Mouse (Mus musculus): ENCODE results near the gene Wasf3. TPM values are rescaled to one million over a fixed set of nuclear protein-coding genes. Genes with fewer than 3 reads are reported as not detected.
A peak's percentile ranks its signal among the peaks of the same experiment; 100 is the strongest.
"Not testable (repeated sequence)": the region's sequence is repeated elsewhere in the genome, so short reads cannot be mapped to it uniquely, and the experiment has no call there.

The Wasf3 gene
- polyA plus RNA-seq, 1 experiment = 69.2 TPM

DNA sequence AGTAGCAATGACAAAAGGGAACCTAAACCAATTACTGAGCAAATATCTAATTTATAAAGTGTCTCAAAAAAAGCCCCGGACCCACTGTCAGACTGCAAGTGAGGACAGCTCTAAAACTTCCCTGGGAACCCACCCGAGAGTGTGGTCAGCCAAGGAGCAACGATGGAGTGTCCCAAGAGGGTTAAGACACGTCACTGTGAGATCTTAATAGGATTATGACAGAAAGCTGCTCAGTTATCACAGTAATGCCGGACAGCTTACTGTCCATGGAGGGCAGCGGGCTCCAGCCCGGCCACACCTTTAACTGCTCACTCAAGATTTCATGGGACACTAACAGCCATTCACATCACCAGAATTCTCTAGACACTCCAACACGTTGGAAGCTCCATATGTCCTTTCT is 4.7 kb upstream of the Wasf3 start:
- H3K27ac ChIP-seq (ENCODE audit: insufficient read depth, low read length) = no peak overlapping the region
- TF ChIP-seq POLR2A (IDR thresholded peaks at IDR 0.05; ENCODE audit: borderline replicate concordance, insufficient read depth, low read length) (no peak), CTCF (IDR thresholded peaks at IDR 0.05; ENCODE audit: borderline replicate concordance, insufficient read depth, low read depth, low read length) (no peak)
- 62% methylated on average over 8 of the region's 8 CpGs for WGBS
- DNase-seq = no peak
- H3K4me3 ChIP-seq (replicated peaks; ENCODE audit: insufficient read depth, low read depth, low read length) = no peak overlapping the region
- H3K4me1 ChIP-seq (ENCODE audit: control insufficient read depth, insufficient read depth, low read length) = no peaks in the 10 kb centered on the region
- H3K27me3 ChIP-seq (ENCODE audit: control insufficient read depth, insufficient read depth, low read length) = no peaks in the 10 kb centered on the region

DNA sequence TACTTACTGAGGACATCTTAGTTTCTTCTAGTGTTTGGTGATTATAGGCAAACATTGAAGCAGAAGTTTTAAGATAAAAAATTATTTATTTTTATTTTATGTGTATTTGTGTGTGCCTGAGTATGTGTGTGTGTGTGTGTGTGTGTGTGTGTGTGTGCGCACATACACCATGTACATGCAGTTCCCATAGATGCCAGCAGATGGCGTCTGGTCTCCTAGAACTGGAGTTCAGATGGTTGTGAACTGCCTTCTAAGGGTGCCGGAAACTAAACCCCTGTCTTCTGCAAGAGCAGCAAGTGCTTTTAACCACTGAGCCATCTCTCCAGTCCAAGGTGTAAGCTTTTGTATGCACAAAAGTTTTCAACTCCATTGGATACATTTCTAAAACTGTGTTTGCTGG is 2.5 kb upstream of the Wasf3 start:
- Histone ChIP-seq H3K27me3 (ENCODE audit: control insufficient read depth, insufficient read depth, low read length) (no peaks in the 10 kb centered on the region), H3K4me1 (ENCODE audit: control insufficient read depth, insufficient read depth, low read length) (no peaks in the 10 kb centered on the region), H3K27ac (ENCODE audit: insufficient read depth, low read length) (no peak overlapping the region), H3K4me3 (replicated peaks; ENCODE audit: insufficient read depth, low read depth, low read length) (no peak overlapping the region)
- DNase-seq = no peak
- no peak for TF ChIP-seq CTCF (IDR thresholded peaks at IDR 0.05; ENCODE audit: borderline replicate concordance, insufficient read depth, low read depth, low read length)
- TF ChIP-seq POLR2A (IDR thresholded peaks at IDR 0.05; ENCODE audit: borderline replicate concordance, insufficient read depth, low read length) = no peak
- WGBS = 80% methylated on average over 3 of the region's 3 CpGs

DNA sequence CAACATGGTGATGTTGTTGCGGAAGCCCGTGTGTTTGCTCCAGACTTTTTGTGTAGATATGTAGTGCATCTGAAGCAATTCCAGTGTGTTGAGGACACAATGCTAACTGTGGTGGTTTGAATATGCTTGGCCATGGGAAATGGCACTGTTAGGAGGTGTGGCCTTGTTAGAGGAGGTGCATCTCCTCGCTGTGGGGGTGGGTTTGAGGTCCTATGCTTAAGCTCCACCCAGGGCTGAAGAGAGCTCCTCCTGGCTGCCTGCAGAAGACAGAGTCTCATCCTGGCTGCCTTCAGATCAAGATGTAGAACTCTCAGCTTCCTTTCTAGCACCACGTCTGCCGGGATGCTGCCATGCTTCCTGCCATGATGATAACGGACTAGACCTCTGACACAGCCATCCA is 1.4 kb upstream of the Wasf3 start:
- no peaks in the 10 kb centered on the region for H3K27me3 ChIP-seq (ENCODE audit: control insufficient read depth, insufficient read depth, low read length)

DNA sequence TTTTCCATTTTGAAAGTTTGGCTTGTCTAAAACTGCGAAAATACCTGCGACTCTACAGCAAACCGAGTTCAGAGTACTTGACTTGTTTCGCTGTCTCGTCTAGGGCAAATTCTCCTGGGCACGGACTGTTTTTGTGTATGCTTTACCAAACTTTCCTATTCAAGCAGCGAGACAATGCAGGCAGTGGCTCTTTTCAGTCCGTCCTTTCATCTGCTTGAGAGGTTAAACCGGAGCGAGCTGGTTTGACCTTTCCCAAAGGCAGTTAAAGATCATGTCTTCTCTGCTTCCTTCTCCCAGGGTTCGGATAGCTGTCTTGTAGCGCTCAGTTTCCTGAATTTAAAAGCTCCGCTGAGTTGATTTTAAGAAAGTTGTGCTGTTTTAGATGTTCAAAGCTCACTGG is 1.2 kb downstream of the Wasf3 start:
- WGBS = 4% methylated on average over 13 of the region's 13 CpGs
- Histone ChIP-seq H3K4me1 (ENCODE audit: control insufficient read depth, insufficient read depth, low read length) (no peaks in the 10 kb centered on the region), H3K27ac (ENCODE audit: insufficient read depth, low read length) (no peak overlapping the region), H3K4me3 (replicated peaks; ENCODE audit: insufficient read depth, low read depth, low read length) (peak overlapping the region; percentile 54), H3K27me3 (ENCODE audit: control insufficient read depth, insufficient read depth, low read length) (no peaks in the 10 kb centered on the region)
- DNase-seq = peak in 1 of 2 experiments; percentile 38
- TF ChIP-seq POLR2A (IDR thresholded peaks at IDR 0.05; ENCODE audit: borderline replicate concordance, insufficient read depth, low read length) = no peak
- TF ChIP-seq CTCF (IDR thresholded peaks at IDR 0.05; ENCODE audit: borderline replicate concordance, insufficient read depth, low read depth, low read length) = no peak

More for the DNA sequence above, 1.4 kb upstream of the Wasf3 start:
- no peak for DNase-seq
- no peak overlapping the region for H3K4me3 ChIP-seq (replicated peaks; ENCODE audit: insufficient read depth, low read depth, low read length)
- WGBS = 65% methylated on average over 6 of the region's 6 CpGs
- no peak overlapping the region for H3K27ac ChIP-seq (ENCODE audit: insufficient read depth, low read length)
- no peaks in the 10 kb centered on the region for H3K4me1 ChIP-seq (ENCODE audit: control insufficient read depth, insufficient read depth, low read length)
- TF ChIP-seq CTCF (IDR thresholded peaks at IDR 0.05; ENCODE audit: borderline replicate concordance, insufficient read depth, low read depth, low read length) (no peak), POLR2A (IDR thresholded peaks at IDR 0.05; ENCODE audit: borderline replicate concordance, insufficient read depth, low read length) (no peak)

DNA sequence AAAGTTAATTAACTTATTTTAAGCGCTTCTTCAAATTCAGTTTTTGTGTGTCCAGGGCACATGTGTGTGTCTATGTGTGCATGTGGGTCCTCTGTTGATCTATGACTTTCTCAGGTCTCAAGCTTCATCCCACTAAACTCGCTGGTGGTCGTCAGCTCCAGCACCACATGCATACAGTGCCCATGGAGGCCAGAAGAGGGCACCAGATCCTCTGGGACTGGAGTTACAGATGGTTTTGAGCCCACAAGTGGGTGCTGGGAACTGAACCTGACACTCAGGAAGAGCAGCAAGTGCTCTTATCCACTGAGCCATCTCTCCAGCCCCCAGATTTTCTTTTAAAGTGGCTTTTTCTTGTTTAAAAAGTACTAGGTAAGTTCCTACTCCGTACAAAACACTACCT is 2.1 kb downstream of the Wasf3 start:
- WGBS = 94% methylated on average over 4 of the region's 4 CpGs
- Histone ChIP-seq H3K27ac (ENCODE audit: insufficient read depth, low read length) (no peak overlapping the region), H3K4me1 (ENCODE audit: control insufficient read depth, insufficient read depth, low read length) (no peaks in the 10 kb centered on the region), H3K4me3 (replicated peaks; ENCODE audit: insufficient read depth, low read depth, low read length) (peak overlapping the region; percentile 10), H3K27me3 (ENCODE audit: control insufficient read depth, insufficient read depth, low read length) (no peaks in the 10 kb centered on the region)
- no peak for TF ChIP-seq POLR2A (IDR thresholded peaks at IDR 0.05; ENCODE audit: borderline replicate concordance, insufficient read depth, low read length)
- no peak for TF ChIP-seq CTCF (IDR thresholded peaks at IDR 0.05; ENCODE audit: borderline replicate concordance, insufficient read depth, low read depth, low read length)
- no peak for DNase-seq

DNA sequence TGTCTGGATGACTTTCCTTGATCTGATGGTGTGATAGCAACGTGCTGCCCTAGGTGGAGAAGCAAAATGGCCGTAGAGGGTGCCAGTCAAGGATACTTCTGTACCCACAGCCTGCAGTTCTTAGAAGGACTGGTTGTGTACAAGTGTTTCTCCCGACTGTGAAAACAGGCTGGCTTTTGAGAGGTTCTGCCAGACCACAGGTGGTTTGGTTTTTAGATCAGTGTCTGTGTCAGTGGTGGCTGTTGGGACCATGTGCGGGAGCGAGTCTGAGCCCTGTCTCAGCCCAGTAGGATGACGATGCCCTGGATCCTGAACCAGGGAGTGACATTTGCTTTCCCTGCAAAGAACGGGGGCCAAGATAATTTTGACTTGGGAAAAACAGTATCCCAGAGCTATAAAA is 9.8 kb downstream of the Wasf3 start:
- peaks cover 14% of the 10 kb centered on the region for H3K4me1 ChIP-seq (ENCODE audit: control insufficient read depth, insufficient read depth, low read length)
- no peak for TF ChIP-seq POLR2A (IDR thresholded peaks at IDR 0.05; ENCODE audit: borderline replicate concordance, insufficient read depth, low read length)
- TF ChIP-seq CTCF (IDR thresholded peaks at IDR 0.05; ENCODE audit: borderline replicate concordance, insufficient read depth, low read depth, low read length) = no peak
- no peak overlapping the region for H3K27ac ChIP-seq (ENCODE audit: insufficient read depth, low read length)
- 18% methylated on average over 7 of the region's 7 CpGs for WGBS
- H3K4me3 ChIP-seq (replicated peaks; ENCODE audit: insufficient read depth, low read depth, low read length) = no peak overlapping the region
- H3K27me3 ChIP-seq (ENCODE audit: control insufficient read depth, insufficient read depth, low read length) = no peaks in the 10 kb centered on the region
- DNase-seq = peak; percentile 31 to 64

DNA sequence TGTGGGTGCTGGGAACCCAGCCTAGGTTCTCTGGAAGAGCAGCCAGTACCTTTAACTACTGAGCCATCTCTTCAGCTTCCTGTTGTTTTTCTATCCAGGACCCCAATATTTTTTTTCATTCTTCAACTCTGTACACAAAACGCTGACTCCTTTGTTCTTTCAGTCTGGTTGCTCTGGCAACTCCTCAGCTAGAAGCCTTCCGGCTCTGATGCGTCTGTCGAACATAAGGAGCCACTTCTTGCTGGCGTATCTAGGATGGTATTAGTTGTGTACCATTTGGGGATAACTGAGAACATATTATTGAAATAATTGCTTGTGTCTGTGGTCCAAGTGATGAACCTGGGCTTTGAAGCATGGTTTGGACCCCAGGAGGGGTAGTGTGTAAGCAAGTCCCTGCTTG is 12.5 kb downstream of the Wasf3 start:
- WGBS = 69% methylated on average over 5 of the region's 5 CpGs
- DNase-seq = no peak
- H3K4me1 ChIP-seq (ENCODE audit: control insufficient read depth, insufficient read depth, low read length) = peaks cover 14% of the 10 kb centered on the region
- TF ChIP-seq POLR2A (IDR thresholded peaks at IDR 0.05; ENCODE audit: borderline replicate concordance, insufficient read depth, low read length) (no peak), CTCF (IDR thresholded peaks at IDR 0.05; ENCODE audit: borderline replicate concordance, insufficient read depth, low read depth, low read length) (no peak)
- H3K4me3 ChIP-seq (replicated peaks; ENCODE audit: insufficient read depth, low read depth, low read length) = no peak overlapping the region
- no peak overlapping the region for H3K27ac ChIP-seq (ENCODE audit: insufficient read depth, low read length)
- H3K27me3 ChIP-seq (ENCODE audit: control insufficient read depth, insufficient read depth, low read length) = no peaks in the 10 kb centered on the region

DNA sequence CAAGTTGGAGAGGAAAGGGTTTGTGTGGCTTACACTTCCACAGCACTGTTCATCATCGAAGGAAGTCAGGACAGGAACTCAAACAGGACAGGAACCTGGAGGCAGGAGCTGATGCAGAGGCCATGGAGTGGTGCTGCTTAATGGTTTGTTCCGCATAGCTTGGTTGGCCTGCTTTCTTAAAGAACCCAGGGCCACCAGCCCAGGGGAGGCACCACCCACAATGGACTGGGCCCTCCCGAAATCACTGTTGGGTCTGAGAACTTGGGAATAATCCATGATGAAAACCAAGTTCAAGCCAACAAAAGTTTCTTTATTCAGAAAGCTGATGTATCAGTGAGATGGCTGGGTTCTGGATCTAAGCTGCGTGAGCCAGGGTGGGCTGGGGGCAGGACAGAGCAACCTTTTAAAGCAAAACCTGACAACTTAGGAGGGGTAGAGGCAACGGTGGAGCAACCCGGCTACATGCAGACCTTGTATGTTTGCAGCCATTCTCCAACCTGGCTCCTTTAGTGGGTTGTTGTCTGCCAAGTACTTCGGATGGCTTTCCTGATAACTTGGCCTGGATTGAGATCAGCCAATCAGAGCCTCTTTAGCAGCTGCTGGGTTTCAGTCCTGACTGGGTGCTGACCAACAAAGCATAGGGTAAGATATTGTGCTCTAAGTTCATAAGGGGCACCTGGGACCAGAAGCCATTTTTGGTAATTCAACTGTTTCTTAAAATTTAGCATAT is 13.8 kb downstream of the Wasf3 start:
- Histone ChIP-seq H3K4me1 (ENCODE audit: control insufficient read depth, insufficient read depth, low read length) (peaks cover 14% of the 10 kb centered on the region), H3K27me3 (ENCODE audit: control insufficient read depth, insufficient read depth, low read length) (no peaks in the 10 kb centered on the region), H3K4me3 (replicated peaks; ENCODE audit: insufficient read depth, low read depth, low read length) (no peak overlapping the region), H3K27ac (ENCODE audit: insufficient read depth, low read length) (no peak overlapping the region)
- 78% methylated on average over 7 of the region's 7 CpGs for WGBS
- TF ChIP-seq POLR2A (IDR thresholded peaks at IDR 0.05; ENCODE audit: borderline replicate concordance, insufficient read depth, low read length) (no peak), CTCF (IDR thresholded peaks at IDR 0.05; ENCODE audit: borderline replicate concordance, insufficient read depth, low read depth, low read length) (no peak)
- DNase-seq = peak in 1 of 2 experiments; percentile 4

DNA sequence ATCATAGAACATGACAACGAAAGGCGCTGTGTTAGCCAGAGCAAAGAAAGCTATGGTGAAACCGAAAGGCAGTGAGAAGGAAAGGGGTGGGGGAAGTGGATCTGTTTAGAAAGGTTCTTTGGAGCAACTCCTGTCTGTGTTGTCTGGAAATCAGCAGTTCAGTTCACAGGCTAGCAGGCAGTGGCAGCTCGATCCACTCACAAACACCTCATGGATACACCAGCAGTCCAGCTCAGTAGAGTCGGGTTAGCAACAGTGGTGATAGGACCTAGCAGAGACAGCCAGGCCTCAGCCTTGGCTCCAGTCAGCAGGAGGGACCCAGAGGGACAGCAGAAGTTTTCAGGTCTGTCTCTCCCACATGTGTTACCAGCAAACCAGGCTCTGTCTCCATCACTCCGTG is 16.2 kb downstream of the Wasf3 start:
- not testable (repeated sequence) for H3K27me3 ChIP-seq (ENCODE audit: control insufficient read depth, insufficient read depth, low read length); H3K4me3 ChIP-seq (replicated peaks; ENCODE audit: insufficient read depth, low read depth, low read length); H3K27ac ChIP-seq (ENCODE audit: insufficient read depth, low read length); DNase-seq; H3K4me1 ChIP-seq (ENCODE audit: control insufficient read depth, insufficient read depth, low read length)
- WGBS = 86% methylated on average over 6 of the region's 6 CpGs

All from cerebellum, adult 2 months (tissue).